Mouse (Mus musculus) spleen, postnatal 36 days (tissue): ENCODE measurements around the gene Arhgdib.
"Not testable (repeated sequence)": the region's sequence is repeated elsewhere in the genome, so short reads cannot be mapped to it uniquely, and the experiment has no call there.

ENCODE experiments used
- DNase-seq, 2 experiments: peaks; one replicate each; pipeline ENCODE4 v3.0.0; 2022; ENCODE audit warnings: low spot score in 2 of 2, mixed read lengths in 1 of 2

Arhgdib gene

GRCm38 (mm10) chr6:136889067-136889466 is 52.6 kb downstream of the Arhgdib start:
- DNase-seq: no peak

DNA sequence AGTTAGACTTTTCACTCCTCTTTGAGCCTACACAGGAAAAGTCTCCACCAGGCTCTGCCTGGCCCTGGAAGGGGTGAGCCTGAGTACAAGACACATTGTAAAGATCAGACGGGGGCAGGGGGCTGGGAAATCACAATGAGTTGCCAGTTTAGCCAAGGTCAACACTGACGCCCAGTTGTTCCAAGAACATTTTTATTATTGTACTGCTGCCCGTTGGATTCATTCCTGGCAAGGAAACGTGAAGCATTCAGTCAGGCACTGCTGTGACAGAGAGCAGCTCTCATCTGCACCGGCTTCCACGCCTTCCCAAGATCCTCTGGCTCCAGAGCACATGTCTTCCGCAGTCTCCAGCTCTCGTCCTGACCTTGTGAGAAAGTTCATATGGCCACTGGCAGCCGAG is 53.8 kb downstream of the Arhgdib start:
- DNase-seq: no peak

DNA sequence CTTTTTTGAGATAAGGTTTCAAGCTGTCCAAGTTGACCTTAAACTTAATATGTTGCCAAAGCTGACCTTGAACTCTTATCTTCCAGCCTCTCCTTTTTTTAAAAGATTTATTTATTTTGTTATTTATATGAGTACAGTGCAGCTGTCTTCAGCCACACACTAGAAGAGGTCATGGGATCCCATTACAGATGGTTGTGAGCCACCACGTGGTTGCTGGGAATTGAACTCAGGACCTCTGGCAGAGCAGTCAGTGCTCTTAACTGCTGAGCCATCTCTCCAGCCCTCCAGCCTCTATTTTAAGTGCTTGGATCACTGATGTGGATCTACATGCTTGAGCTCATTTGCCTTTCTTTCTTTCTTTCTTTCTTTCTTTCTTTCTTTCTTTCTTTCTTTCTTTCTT is 56.9 kb downstream of the Arhgdib start:
- not testable (repeated sequence) for DNase-seq

DNA sequence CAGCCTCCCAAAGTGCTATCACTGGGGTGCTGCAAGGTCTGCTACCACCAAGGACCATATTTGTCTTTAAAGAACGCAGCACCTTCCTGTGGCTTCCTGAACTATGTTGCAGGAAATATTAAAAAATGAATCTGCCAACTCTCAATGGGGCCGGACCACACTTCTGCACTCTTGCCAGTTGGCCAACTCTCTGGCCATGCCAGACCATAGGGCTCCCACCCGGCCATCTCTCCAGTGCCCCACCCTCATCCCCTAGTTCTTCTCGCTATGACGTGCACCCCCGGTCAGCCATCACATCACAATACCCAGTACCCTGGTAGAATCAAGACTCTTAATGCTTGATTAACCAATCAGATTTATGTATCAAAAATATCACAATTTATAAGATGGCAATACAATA is 57.7 kb downstream of the Arhgdib start:
- no peak for DNase-seq

GRCm38 (mm10) chr6:136883431-136883915 is 58.2 kb downstream of the Arhgdib start:
- DNase-seq: no peak

DNA sequence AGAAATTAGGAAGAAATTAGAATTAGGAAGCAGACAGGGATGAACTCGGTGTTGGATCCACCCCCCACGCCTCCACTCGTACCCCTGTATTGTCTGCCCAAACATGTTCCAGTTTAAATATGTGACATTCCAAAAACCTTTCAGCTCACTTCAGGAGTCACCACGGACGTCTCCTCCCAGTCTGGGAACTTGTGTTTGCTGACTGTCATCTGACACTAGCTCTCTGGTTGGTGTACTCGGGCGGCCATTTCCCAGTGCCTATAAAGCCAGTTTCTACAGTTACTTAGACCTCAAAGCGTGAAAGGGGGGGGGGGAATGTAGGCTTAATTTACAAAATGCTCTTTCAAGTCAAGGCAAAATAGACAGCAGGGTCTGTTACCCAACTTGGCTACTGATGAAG is 60.0 kb downstream of the Arhgdib start:
- DNase-seq: no peak

DNA sequence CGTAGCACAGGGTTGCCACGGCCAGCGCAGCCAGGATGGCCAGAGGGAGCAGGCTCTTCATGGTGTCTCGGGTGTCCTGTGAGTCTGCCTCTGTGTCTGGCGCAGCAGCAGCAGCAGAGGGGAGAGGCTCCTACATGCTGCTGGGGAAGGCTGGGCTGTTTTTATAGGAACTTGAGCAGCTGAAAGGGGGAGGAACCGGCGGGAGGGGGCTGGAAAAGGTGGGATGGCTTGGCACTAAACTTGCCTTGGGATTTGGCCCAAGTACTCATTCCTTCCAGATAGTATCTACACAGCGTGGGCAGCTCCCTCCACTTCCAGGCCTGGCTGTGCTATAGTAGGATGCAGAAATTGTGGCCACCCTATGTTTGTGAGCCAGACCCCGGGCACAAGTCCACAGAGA is 66.0 kb downstream of the Arhgdib start, which contains the start of gene Mgp:
Gene Mgp, minus strand, starts transcription at position 154 of the 400 bp plus-strand sequence.
- DNase-seq: no peak

DNA sequence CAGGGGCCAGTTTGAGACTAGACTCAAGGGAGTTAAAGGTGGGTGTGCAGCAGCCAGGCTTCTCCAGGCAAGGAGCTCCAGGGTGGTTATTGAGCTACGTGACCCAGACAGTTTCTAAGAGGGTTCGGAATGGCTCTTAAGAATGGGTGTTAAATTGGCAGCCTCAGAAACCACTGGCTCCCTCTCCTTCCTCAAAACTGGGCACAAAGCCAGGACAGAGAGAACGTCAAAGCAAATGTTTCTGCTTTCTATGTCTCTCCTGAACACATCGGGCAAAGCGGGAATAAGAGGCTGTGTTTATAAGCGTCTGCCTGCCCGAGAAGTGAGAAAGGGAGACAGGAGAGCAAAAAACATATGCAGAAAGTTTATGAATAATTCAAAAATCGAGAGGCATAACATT is 67.1 kb downstream of the Arhgdib start:
- no peak for DNase-seq
